Mouse (Mus musculus) cerebellum, adult 2 months (tissue): Measurements from ENCODE around the gene Faf2.

Experiments
- CTCF ChIP-seq: fragments of 200-500 bp; IDR thresholded peaks from 2 replicates; pipeline ENCODE4 v1.5.1; 2011; ENCODE audit warnings: low read depth, mild to moderate bottlenecking, control low read depth, low read length, moderate library complexity, borderline replicate concordance; ENCODE audit not compliant: insufficient read depth
- POLR2A ChIP-seq: fragments of 200-500 bp; IDR thresholded peaks from 2 replicates; pipeline ENCODE4 v1.6.1; 2011; ENCODE audit warnings: low read length, control low read depth, borderline replicate concordance; ENCODE audit not compliant: insufficient read depth

DNA sequence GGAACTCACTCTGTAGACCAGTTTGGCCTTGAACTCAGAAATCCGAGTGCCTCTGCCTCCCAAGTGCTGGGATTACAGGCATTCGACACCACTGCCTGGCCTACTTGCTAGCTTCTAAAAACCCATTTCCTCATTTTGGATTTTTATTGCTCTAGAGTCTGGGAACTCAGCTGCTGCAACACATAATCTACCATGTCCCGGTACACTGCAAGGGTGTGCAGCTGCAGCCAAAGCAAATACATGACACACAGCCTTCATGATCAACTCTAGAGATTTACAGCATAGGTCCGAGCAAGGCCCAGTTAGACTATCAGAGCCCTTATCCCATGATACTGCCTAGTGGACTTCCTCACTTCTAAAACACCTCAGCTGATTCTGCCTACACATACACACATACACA, 56.7 kb downstream of the Faf2 start:
- TF ChIP-seq POLR2A (no peak), CTCF (no peak)
